Mouse (Mus musculus) myocyte (in vitro differentiated cells): Measurements from ENCODE around the gene Fabp1.
A peak's percentile ranks its signal among the peaks of the same experiment; 100 is the strongest.

ENCODE experiments used
- E2F4 ChIP-seq: IDR thresholded peaks from one replicate; pipeline ENCODE4 v1.6.1; 2011; ENCODE audit warnings: mild to moderate bottlenecking, control low read depth, moderate library complexity; ENCODE audit not compliant: insufficient read depth
- MAX ChIP-seq: IDR thresholded peaks from one replicate; pipeline ENCODE4 v1.6.1; 2011; ENCODE audit warnings: low read depth, mild to moderate bottlenecking, control low read depth
- MYOG ChIP-seq, 3 experiments: IDR thresholded peaks; one replicate each; pipeline ENCODE4 v1.6.1; 2011; ENCODE audit warnings: control low read depth in 2 of 3, low read depth in 2 of 3, mild to moderate bottlenecking in 2 of 3; ENCODE audit not compliant: insufficient read length in 2 of 3, control insufficient read depth in 1 of 3, insufficient read depth in 1 of 3
- POLR2A ChIP-seq: IDR thresholded peaks from one replicate; pipeline ENCODE4 v1.6.1; 2011; ENCODE audit warnings: low read depth, mild to moderate bottlenecking, control low read depth, moderate library complexity; ENCODE audit not compliant: insufficient read length
- POLR2AphosphoS2 ChIP-seq: IDR thresholded peaks from one replicate; pipeline ENCODE4 v1.6.1; 2011; ENCODE audit warnings: low read depth, control low read depth; ENCODE audit not compliant: insufficient read length
- SRF ChIP-seq: IDR thresholded peaks from one replicate; pipeline ENCODE4 v1.6.1; 2011; ENCODE audit warnings: low read depth; ENCODE audit not compliant: control insufficient read depth, insufficient read length

GRCm38 (mm10) chr6:71250951-71251350, 51.3 kb downstream of the Fabp1 start:
- no peak for TF ChIP-seq MAX
- no peak for TF ChIP-seq POLR2A
- TF ChIP-seq SRF: no peak
- TF ChIP-seq E2F4: no peak
- TF ChIP-seq MYOG (IDR thresholded peaks at IDR 0.05; ENCODE audit: control insufficient read depth in 1 of 3, insufficient read depth in 1 of 3, insufficient read length in 2 of 3, low read depth in 2 of 3): peak; percentile 56 to 92 (median 90)
- TF ChIP-seq POLR2AphosphoS2: no peak
